Mouse (Mus musculus): ENCODE results near the gene Scaf4. TPM values are rescaled to one million over a fixed set of nuclear protein-coding genes. Genes with fewer than 3 reads are reported as not detected.

The Scaf4 gene
- polyA plus RNA-seq, 1 experiment from 2014 or later = 31.4 TPM

DNA sequence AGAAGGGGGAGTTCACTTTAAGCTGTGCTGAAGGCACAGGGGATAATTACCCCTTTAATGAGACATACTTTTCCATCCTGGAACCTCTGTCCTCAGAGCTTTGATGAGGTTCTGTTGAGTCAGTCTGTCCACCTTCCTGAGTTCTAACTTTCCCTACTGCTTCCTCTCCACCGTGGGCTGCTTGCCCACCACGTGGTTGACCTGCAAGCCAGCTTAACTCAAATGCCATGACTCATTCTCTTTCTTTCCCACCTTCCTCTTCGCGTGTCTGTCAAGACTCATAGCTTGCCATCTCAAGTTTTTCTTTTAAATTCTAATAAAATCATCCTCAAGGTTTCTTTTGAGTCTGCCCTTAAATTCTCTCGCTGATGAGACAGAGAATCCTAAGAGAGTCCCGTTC lies 103.3 kb downstream of the Scaf4 start:
- CTCF ChIA-PET = no interaction called here
- DNase-seq (ENCODE audit: low read depth, low spot score) = no peak
- in situ Hi-C loops (cut with MboI; ENCODE audit: low pct_unique_long_range_greater_than_20kb) = no loop called here
- POLR2A ChIA-PET = no interaction called here
- H3K27me3 ChIP-seq = no peaks in the 10 kb centered on the region
- ATAC-seq = no peak
- TF ChIP-seq CTCF (IDR thresholded peaks at IDR 0.05) = no peak

DNA sequence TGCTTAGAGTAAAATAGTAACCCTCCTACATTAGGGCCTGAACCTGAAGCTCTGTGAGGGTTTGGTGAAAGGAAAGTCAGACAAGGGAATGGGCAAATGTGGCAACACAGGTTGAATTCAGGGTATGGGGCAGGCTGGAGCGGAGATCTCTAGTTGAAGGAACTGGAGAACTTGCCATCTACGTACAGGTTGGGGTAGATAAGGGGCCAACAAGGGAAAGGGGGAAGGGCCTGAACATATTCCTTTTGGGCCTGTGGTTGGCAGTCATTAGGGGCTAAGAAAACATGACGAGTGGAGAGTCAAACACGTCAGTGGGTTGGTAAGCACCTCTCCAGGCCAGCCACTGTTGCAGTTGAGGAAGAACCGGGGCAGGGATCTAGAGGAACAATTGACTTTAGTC lies 104.4 kb downstream of the Scaf4 start:
- no peak for ATAC-seq

GRCm38 (mm10) chr16:90178404-90178803 lies 105.9 kb downstream of the Scaf4 start:
- ChIA-PET POLR2A (interaction anchor here (0.6 kb wide), 1 partner anchor 398 kb away, joined by 3 read pairs; no protein-coding TSS in a partner anchor), CTCF (interaction anchor here (1.4 kb wide), 2 partner anchors 9 to 10 kb away, joined by 3 to 5 read pairs; no protein-coding TSS in a partner anchor)
- no peak for TF ChIP-seq CTCF (IDR thresholded peaks at IDR 0.05)
- ATAC-seq (no peak), DNase-seq (ENCODE audit: low read depth, low spot score) (no peak)
- in situ Hi-C loops (cut with MboI; ENCODE audit: low pct_unique_long_range_greater_than_20kb) = no loop called here
- H3K27me3 ChIP-seq = no peaks in the 10 kb centered on the region

More for the DNA sequence above, 104.4 kb downstream of the Scaf4 start:
- ChIA-PET POLR2A (no interaction called here), CTCF (interaction anchor here (1.4 kb wide), 2 partner anchors 10 to 12 kb away, joined by 3 to 5 read pairs; no protein-coding TSS in a partner anchor)
- in situ Hi-C loops (cut with MboI; ENCODE audit: low pct_unique_long_range_greater_than_20kb) = no loop called here
- no peak for TF ChIP-seq CTCF (IDR thresholded peaks at IDR 0.05)
- DNase-seq (ENCODE audit: low read depth, low spot score) = no peak
- H3K27me3 ChIP-seq = no peaks in the 10 kb centered on the region

- in situ Hi-C loops (cut with MboI; ENCODE audit: low pct_unique_long_range_greater_than_20kb) = no loop called here
- ATAC-seq (no peak), DNase-seq (ENCODE audit: low read depth, low spot score) (no peak)
- ChIA-PET CTCF (interaction anchor here (1.9 kb wide), 1 partner anchor 10 kb away, joined by 5 read pairs; no protein-coding TSS in a partner anchor), POLR2A (no interaction called here)
- TF ChIP-seq CTCF (IDR thresholded peaks at IDR 0.05) = no peak
- no peaks in the 10 kb centered on the region for H3K27me3 ChIP-seq
These were observed 106.9 kb downstream of the Scaf4 start for GRCm38 (mm10) chr16:90177425-90177824.

GRCm38 (mm10) chr16:90176472-90176871 lies 107.8 kb downstream of the Scaf4 start:
- no peak for DNase-seq (ENCODE audit: low read depth, low spot score)
- in situ Hi-C loops (cut with MboI; ENCODE audit: low pct_unique_long_range_greater_than_20kb) = no loop called here
- H3K27me3 ChIP-seq = no peaks in the 10 kb centered on the region
- no peak for TF ChIP-seq CTCF (IDR thresholded peaks at IDR 0.05)
- ATAC-seq = no peak
- CTCF ChIA-PET = interaction anchor here (1.9 kb wide), 1 partner anchor 9 kb away, joined by 5 read pairs; no protein-coding TSS in a partner anchor
- POLR2A ChIA-PET = no interaction called here

Other genes with a start within 250 kb of the Scaf4 start
- 10.8 TPM for gene Tiam1, start 140.7 kb downstream of the Scaf4 start, polyA plus RNA-seq (2021)
- 720 TPM for gene Sod1, start 63.7 kb downstream of the Scaf4 start, polyA plus RNA-seq (2021)
- 11.2 TPM for gene Hunk, start 101.5 kb upstream of the Scaf4 start, polyA plus RNA-seq (2021)

Measured in Patski (cell line).